Mouse (Mus musculus): ENCODE measurements around the gene F5.

DNA sequence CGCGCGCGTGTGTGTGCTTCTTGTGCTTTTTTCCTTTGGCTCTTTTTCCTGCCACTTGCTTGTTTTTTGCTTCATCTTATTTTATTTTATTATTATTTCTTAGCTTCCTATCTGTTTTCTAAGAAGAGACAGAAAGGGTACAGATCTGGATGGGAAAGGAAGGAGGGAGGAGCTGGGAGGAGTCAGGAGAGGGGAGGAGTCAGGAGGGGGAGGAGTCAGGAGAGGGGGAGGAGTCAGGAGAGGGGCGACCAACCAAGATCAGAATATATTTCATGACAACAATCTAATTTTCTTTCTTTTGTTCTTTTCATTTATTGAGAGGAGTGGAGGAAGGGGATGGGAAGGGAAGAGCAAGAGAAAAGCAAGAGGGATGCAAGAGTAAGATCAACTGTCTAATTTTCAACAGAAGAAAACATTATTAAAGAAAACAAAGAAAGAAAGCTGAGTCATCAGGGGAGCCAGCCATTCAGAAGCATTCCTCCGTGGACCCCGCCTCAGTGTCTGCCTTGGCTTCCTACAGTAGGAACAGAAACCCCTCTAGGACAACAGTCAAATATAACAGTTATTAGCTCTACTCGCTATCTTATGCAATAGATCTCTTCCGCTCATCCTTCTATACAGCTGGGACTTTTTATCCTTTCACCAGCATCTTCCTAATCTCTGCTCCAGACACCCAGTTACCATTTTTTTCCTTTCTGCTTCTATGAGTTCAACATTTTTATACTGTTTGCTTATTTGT lies 40.9 kb upstream of the F5 start:
- TF ChIP-seq CTCF (IDR thresholded peaks at IDR 0.05; ENCODE audit: borderline replicate concordance, control insufficient read depth, extremely low read depth, insufficient read depth, low read length, poor library complexity) (no peak), POLR2A (IDR thresholded peaks at IDR 0.05; ENCODE audit: control insufficient read depth, extremely low read depth, insufficient read depth, low read length, poor library complexity) (no peak)

All from thymus, adult 2 months (tissue).